Mouse (Mus musculus) megakaryocyte progenitor cell, adult 5-6 weeks (primary cell): Measurements from ENCODE around the gene Olfr1058. TPM values are rescaled to one million over a fixed set of nuclear protein-coding genes. Genes with fewer than 3 reads are reported as not detected.
"Not testable (repeated sequence)": the region's sequence is repeated elsewhere in the genome, so short reads cannot be mapped to it uniquely, and the experiment has no call there.

Experiments used
- ATAC-seq: replicated peaks from 2 replicates; pipeline ENCODE4 v1.8.0; 2016; ENCODE audit warnings: mild to moderate bottlenecking, moderate TSS enrichment, inconsistent platforms; ENCODE audit not compliant: poor library complexity
- total RNA-seq, 2 experiments: library from RNA; stranded (forward) in 1 of 2; stranded (reverse) in 1 of 2; fragments of 157-497, 149-512 nt in 1 of 2; fragments of 200-1000 nt in 1 of 2; gene quantifications; 2 replicates each; pipeline versions ENCODE4 v1.2.3 to v1.2.4; 2015 to 2017

Olfr1058 gene
- not detected in 2 replicates for total RNA-seq (2015)
- not detected in 2 replicates for total RNA-seq (2017)

GRCm38 (mm10) chr2:86388461-86388860, at the start of gene Olfr1058:
Gene Olfr1058 (minus strand): TSS chr2:86388561.
- not testable (repeated sequence) for ATAC-seq

- ATAC-seq, result not testable (repeated sequence)
These were observed 40.1 kb upstream of the Olfr1058 start for GRCm38 (mm10) chr2:86428511-86428910.

GRCm38 (mm10) chr2:86426649-86427048, 38.3 kb upstream of the Olfr1058 start, which contains the start of gene Olfr1062:
Gene Olfr1062 (minus strand): TSS chr2:86426749.
- ATAC-seq, result not testable (repeated sequence)

- no peak for ATAC-seq
These were observed 25.6 kb upstream of the Olfr1058 start, which contains the start of gene Olfr1061 for GRCm38 (mm10) chr2:86413950-86414349. Gene Olfr1061 (minus strand): TSS chr2:86414050.

GRCm38 (mm10) chr2:86395114-86395513, 6.8 kb upstream of the Olfr1058 start:
- no peak for ATAC-seq

- no peak for ATAC-seq
These were observed 10.1 kb downstream of the Olfr1058 start, which contains the start of gene Olfr1057 for GRCm38 (mm10) chr2:86378293-86378692. Gene Olfr1057 (minus strand): TSS chr2:86378393.

GRCm38 (mm10) chr2:86366342-86366741, 22.0 kb downstream of the Olfr1058 start:
- ATAC-seq, result not testable (repeated sequence)

GRCm38 (mm10) chr2:86362369-86362768, 26.0 kb downstream of the Olfr1058 start, which contains the start of gene Olfr1056:
Gene Olfr1056 (minus strand): TSS chr2:86362469.
- ATAC-seq, result no peak

GRCm38 (mm10) chr2:86351751-86352150, 36.6 kb downstream of the Olfr1058 start:
- not testable (repeated sequence) for ATAC-seq

GRCm38 (mm10) chr2:86350184-86350583, 38.2 kb downstream of the Olfr1058 start, which contains the start of gene Olfr1055:
Gene Olfr1055 (minus strand): TSS chr2:86350284.
- ATAC-seq, result no peak

GRCm38 (mm10) chr2:86335333-86335732, 53.0 kb downstream of the Olfr1058 start, which contains the start of gene Olfr1054:
Gene Olfr1054 (minus strand): TSS chr2:86335433.
- no peak for ATAC-seq

Other genes with a start within 250 kb of the Olfr1058 start
- gene Olfr1040, start 241.8 kb downstream of the Olfr1058 start, total RNA-seq (2015), result not detected in 2 replicates
- gene Olfr1040, start 241.8 kb downstream of the Olfr1058 start, total RNA-seq (2017), result not detected in 2 replicates
- not detected in 2 replicates for gene Olfr1042, start 226.7 kb downstream of the Olfr1058 start, total RNA-seq (2015)
- gene Olfr1042, start 226.7 kb downstream of the Olfr1058 start, total RNA-seq (2017), result not detected in 2 replicates
- not detected in 2 replicates for gene Olfr1043, start 221.0 kb downstream of the Olfr1058 start, total RNA-seq (2015)
- gene Olfr1043, start 221.0 kb downstream of the Olfr1058 start, total RNA-seq (2017), result not detected in 2 replicates
- gene Olfr1044, start 210.7 kb downstream of the Olfr1058 start, total RNA-seq (2015), result not detected in 2 replicates
- gene Olfr1044, start 210.7 kb downstream of the Olfr1058 start, total RNA-seq (2017), result not detected in 2 replicates
- gene Olfr52, start 202.9 kb downstream of the Olfr1058 start, total RNA-seq (2015), result not detected in 2 replicates
- not detected in 2 replicates for gene Olfr52, start 202.9 kb downstream of the Olfr1058 start, total RNA-seq (2017)
- gene Olfr1045, start 185.6 kb downstream of the Olfr1058 start, total RNA-seq (2015), result not detected in 2 replicates
- not detected in 2 replicates for gene Olfr1045, start 185.6 kb downstream of the Olfr1058 start, total RNA-seq (2017)
- gene Olfr1046, start 169.2 kb downstream of the Olfr1058 start, total RNA-seq (2015), result not detected in 2 replicates
- gene Olfr1046, start 169.2 kb downstream of the Olfr1058 start, total RNA-seq (2017), result not detected in 2 replicates
- not detected in 2 replicates for gene Olfr1047, start 157.2 kb downstream of the Olfr1058 start, total RNA-seq (2015)
- not detected in 2 replicates for gene Olfr1047, start 157.2 kb downstream of the Olfr1058 start, total RNA-seq (2017)
- gene Olfr1048, start 148.3 kb downstream of the Olfr1058 start, total RNA-seq (2015), result not detected in 2 replicates
- not detected in 2 replicates for gene Olfr1048, start 148.3 kb downstream of the Olfr1058 start, total RNA-seq (2017)
- not detected in 2 replicates for gene Olfr1049, start 130.2 kb downstream of the Olfr1058 start, total RNA-seq (2015)
- not detected in 2 replicates for gene Olfr1049, start 130.2 kb downstream of the Olfr1058 start, total RNA-seq (2017)
- gene Olfr1051, start 109.5 kb downstream of the Olfr1058 start, total RNA-seq (2015), result not detected in 2 replicates
- gene Olfr1051, start 109.5 kb downstream of the Olfr1058 start, total RNA-seq (2017), result not detected in 2 replicates
- gene Olfr1052, start 96.1 kb downstream of the Olfr1058 start, total RNA-seq (2015), result not detected in 2 replicates
- not detected in 2 replicates for gene Olfr1052, start 96.1 kb downstream of the Olfr1058 start, total RNA-seq (2017)
- gene Olfr1053, start 73.3 kb downstream of the Olfr1058 start, total RNA-seq (2015), result not detected in 2 replicates
- gene Olfr1053, start 73.3 kb downstream of the Olfr1058 start, total RNA-seq (2017), result not detected in 2 replicates
- not detected in 2 replicates for gene Olfr1054, start 53.1 kb downstream of the Olfr1058 start, total RNA-seq (2015)
- not detected in 2 replicates for gene Olfr1054, start 53.1 kb downstream of the Olfr1058 start, total RNA-seq (2017)
- gene Olfr1055, start 38.3 kb downstream of the Olfr1058 start, total RNA-seq (2015), result not detected in 2 replicates
- gene Olfr1055, start 38.3 kb downstream of the Olfr1058 start, total RNA-seq (2017), result not detected in 2 replicates
- not detected in 2 replicates for gene Olfr1056, start 26.1 kb downstream of the Olfr1058 start, total RNA-seq (2015)
- gene Olfr1056, start 26.1 kb downstream of the Olfr1058 start, total RNA-seq (2017), result not detected in 2 replicates
- gene Olfr1057, start 10.2 kb downstream of the Olfr1058 start, total RNA-seq (2015), result not detected in 2 replicates
- not detected in 2 replicates for gene Olfr1057, start 10.2 kb downstream of the Olfr1058 start, total RNA-seq (2017)
- gene Olfr1061, start 25.5 kb upstream of the Olfr1058 start, total RNA-seq (2015), result not detected in 2 replicates
- gene Olfr1061, start 25.5 kb upstream of the Olfr1058 start, total RNA-seq (2017), result not detected in 2 replicates
- not detected in 2 replicates for gene Olfr1062, start 38.2 kb upstream of the Olfr1058 start, total RNA-seq (2015)
- gene Olfr1062, start 38.2 kb upstream of the Olfr1058 start, total RNA-seq (2017), result not detected in 2 replicates
- gene Olfr1065, start 62.0 kb upstream of the Olfr1058 start, total RNA-seq (2015), result not detected in 2 replicates
- not detected in 2 replicates for gene Olfr1065, start 62.0 kb upstream of the Olfr1058 start, total RNA-seq (2017)
- not detected in 2 replicates for gene Olfr1066, start 67.7 kb upstream of the Olfr1058 start, total RNA-seq (2015)
- gene Olfr1066, start 67.7 kb upstream of the Olfr1058 start, total RNA-seq (2017), result not detected in 2 replicates
- not detected in 2 replicates for gene Olfr228, start 98.8 kb upstream of the Olfr1058 start, total RNA-seq (2015)
- not detected in 2 replicates for gene Olfr228, start 98.8 kb upstream of the Olfr1058 start, total RNA-seq (2017)
- not detected in 2 replicates for gene Olfr1076, start 119.9 kb upstream of the Olfr1058 start, total RNA-seq (2015)
- not detected in 2 replicates for gene Olfr1076, start 119.9 kb upstream of the Olfr1058 start, total RNA-seq (2017)
- not detected in 2 replicates for gene Olfr1079, start 153.9 kb upstream of the Olfr1058 start, total RNA-seq (2015)
- not detected in 2 replicates for gene Olfr1079, start 153.9 kb upstream of the Olfr1058 start, total RNA-seq (2017)
- not detected in 2 replicates for gene Olfr1080, start 169.7 kb upstream of the Olfr1058 start, total RNA-seq (2015)
- gene Olfr1080, start 169.7 kb upstream of the Olfr1058 start, total RNA-seq (2017), result not detected in 2 replicates
- gene Olfr1082, start 210.4 kb upstream of the Olfr1058 start, total RNA-seq (2015), result not detected in 2 replicates
- gene Olfr1082, start 210.4 kb upstream of the Olfr1058 start, total RNA-seq (2017), result not detected in 2 replicates